Mouse (Mus musculus) v-Abl transformed pro-B cells (cell line): ENCODE results near the gene Btbd9.

ENCODE experiments used
- in situ Hi-C, 2 experiments: fragments of 400-800 bp; cut with MboI; formaldehyde crosslinking; loops; one replicate each; pipeline ENCODE4 v1.15.1; 2025; ENCODE audit not compliant: unreplicated experiment in 2 of 2

Gene Btbd9

DNA sequence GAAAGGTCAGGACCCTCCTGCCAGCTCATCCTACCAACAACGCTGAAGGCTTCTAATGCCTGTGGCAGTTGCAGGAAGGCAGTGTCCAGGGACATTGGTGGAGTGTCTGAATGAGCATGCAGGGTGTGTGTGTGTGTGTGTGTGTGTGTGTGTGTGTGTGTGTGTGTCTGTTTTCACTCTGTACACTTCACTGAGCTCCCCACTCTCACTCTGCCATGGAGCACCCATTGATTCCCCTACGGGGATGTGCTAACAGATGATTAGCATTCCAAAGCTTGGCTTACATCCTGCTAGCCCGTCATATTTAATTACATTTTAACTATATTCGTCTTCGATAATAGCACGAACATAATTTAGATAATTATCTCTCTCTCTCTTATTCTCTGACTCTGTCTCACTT lies 339.7 kb downstream of the Btbd9 start:
- in situ Hi-C loops, result loop anchor here in 1 of 2 experiments (10.0 kb wide), 1 partner anchor 218 kb away; no protein-coding TSS in a partner anchor

DNA sequence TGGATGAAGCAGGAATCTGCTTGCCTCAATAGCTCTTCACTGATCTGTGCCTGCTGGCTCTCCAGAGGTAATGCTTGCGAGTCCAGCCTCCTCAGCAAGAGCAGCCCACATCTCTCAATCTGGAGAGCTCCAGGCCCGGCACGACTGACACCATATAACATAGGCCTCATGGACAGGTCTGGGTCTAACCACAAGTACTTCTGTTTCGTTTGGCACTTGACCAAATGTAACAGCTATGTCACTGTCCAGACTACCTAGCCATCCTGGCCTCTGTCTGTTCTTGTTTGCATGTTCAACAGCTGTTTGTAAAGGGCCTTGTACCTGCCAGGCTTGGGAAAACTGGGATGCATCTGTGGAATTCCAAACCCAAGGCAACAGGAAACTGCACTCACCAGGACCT lies 340.9 kb downstream of the Btbd9 start:
- in situ Hi-C loops, result loop anchor here in 1 of 2 experiments (10.0 kb wide), 1 partner anchor 219 kb away; no protein-coding TSS in a partner anchor

DNA sequence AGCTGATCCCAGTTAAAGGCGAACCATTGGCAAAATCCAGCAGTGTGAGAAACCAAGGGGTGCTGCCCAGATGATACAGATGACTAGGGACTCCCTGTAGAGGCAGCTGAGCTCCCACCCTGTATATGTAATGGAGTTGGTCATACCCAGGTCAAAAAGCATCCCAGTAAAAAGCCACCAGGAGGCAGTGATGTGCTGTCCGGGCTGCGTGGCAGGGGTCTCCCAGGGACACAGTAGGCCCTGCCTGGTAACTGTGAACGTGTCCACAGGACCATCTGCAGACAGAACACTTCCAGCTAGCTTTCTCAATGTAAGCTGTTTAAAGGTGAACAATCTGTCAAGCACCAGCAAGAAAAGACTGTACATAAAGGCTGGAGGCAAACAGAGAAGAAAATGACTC lies 343.6 kb downstream of the Btbd9 start:
- in situ Hi-C loops, result loop anchor here in 1 of 2 experiments (10.0 kb wide), 1 partner anchor 222 kb away; no protein-coding TSS in a partner anchor

DNA sequence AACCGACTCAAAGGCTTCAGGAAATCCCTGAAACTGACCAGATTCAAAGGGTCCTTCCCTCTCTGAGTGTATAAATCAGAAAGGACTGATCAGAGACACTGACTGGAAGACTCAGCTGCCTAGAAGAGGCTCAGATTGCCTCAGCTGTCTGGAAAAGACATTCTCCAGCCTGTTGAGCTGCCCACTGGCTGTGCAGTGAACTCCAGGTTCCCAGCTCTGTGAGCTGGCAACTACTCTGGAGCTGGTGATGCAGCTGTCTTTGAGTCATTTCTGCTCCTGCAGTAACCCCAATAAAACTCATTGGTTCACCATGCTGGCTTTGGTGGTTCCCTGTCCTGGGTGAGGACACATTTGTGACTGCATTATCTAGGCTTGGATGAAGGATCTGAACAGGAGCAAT lies 344.8 kb downstream of the Btbd9 start:
- in situ Hi-C loops, result loop anchor here in 1 of 2 experiments (10.0 kb wide), 1 partner anchor 223 kb away; no protein-coding TSS in a partner anchor

GRCm38 (mm10) chr17:30230428-30230827 lies 345.9 kb downstream of the Btbd9 start:
- in situ Hi-C loops, result loop anchor here in 1 of 2 experiments (10.0 kb wide), 1 partner anchor 224 kb away; no protein-coding TSS in a partner anchor

GRCm38 (mm10) chr17:30228439-30229215 lies 347.7 kb downstream of the Btbd9 start:
- in situ Hi-C loops, result no loop called here

GRCm38 (mm10) chr17:30225030-30225740 lies 351.1 kb downstream of the Btbd9 start:
- in situ Hi-C loops, result no loop called here

DNA sequence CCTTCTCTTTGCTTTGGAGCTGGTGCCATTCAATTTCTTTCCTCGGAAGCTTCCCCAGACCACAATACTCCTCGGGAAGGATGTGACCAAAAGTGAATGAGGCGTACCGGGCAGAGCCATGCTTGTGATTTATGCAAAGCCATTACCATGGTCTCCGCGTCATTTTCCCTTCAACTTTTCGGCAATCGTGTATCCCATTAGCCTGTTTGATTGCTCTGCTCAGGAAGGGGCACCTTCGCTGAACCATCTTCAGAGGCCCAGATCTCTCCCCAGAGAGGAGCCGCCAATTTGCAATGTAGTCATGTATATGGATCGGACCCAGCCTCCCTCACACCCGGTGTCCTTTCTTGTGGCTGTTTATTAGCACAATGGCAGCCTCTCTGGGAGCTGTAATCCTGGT lies 353.5 kb downstream of the Btbd9 start:
- in situ Hi-C loops, result no loop called here

DNA sequence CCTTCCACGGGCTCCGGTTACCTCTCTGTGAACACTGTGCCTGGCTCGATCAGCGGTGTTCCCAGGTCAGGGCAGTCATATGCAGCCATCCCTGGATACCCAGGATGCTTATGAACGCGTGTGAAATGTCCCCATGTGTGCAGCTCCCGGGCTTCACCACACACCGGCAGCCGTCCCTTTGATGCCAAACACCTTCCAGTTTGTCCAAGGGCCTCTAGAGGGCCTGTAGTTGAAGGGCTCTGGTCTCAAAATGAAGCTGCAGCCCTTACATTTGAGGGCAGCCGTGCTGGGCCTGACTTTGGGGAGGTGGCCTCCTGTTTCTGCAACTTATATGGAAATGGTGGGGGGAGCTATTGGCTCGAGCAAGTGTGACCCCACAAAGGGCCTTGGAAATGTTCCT lies 353.9 kb downstream of the Btbd9 start:
- in situ Hi-C loops, result no loop called here

DNA sequence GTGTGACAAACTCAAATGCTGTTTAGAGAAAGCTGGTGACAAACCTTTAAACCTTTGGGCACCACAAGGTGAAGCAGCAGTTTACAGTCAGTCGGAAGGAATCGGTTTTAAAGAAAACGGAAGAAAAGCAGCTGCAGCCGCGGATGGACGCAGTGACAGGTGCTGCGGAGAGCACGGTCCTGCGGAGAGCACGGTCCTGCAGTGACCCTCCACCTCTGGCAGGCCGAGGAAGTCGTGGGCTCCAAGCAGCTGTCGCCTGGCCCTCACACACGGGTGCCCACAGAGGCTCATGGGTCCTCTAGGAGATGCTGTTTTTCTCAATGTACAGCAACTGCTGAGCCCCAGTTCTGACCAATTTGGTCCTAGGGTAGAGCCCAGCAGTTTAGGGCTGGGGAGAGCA lies 354.6 kb downstream of the Btbd9 start:
- in situ Hi-C loops, result no loop called here

- in situ Hi-C loops, result no loop called here
Measured at GRCm38 (mm10) chr17:30215741-30216140, 360.5 kb downstream of the Btbd9 start.

DNA sequence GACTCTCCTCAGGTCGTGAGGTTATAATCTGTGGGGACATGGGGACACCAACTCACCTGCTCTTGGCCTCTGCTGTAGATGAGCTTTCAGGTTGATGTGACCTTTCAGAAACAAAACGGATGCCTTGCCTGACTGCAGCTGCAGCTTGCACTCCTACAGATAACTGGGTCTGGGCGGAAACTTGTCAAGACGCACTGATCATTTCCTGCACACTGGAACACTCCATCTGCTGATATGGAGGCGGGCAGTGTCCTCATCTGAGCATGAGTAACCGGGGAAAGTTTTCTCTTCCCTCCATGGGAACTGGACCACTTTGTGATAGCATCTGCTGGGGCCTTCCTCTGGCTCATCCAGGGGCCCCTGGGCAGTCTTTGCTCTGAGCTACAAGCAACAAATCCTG lies 361.9 kb downstream of the Btbd9 start:
- in situ Hi-C loops, result no loop called here

- in situ Hi-C loops, result no loop called here
Measured at GRCm38 (mm10) chr17:30213371-30213770, 362.9 kb downstream of the Btbd9 start.

GRCm38 (mm10) chr17:30212647-30213046 lies 363.6 kb downstream of the Btbd9 start:
- in situ Hi-C loops, result no loop called here

GRCm38 (mm10) chr17:30210936-30211335 lies 365.4 kb downstream of the Btbd9 start:
- in situ Hi-C loops, result no loop called here

GRCm38 (mm10) chr17:30210262-30210661 lies 366.0 kb downstream of the Btbd9 start:
- in situ Hi-C loops, result no loop called here

GRCm38 (mm10) chr17:30205062-30205825 lies 371.0 kb downstream of the Btbd9 start:
- in situ Hi-C loops, result no loop called here

DNA sequence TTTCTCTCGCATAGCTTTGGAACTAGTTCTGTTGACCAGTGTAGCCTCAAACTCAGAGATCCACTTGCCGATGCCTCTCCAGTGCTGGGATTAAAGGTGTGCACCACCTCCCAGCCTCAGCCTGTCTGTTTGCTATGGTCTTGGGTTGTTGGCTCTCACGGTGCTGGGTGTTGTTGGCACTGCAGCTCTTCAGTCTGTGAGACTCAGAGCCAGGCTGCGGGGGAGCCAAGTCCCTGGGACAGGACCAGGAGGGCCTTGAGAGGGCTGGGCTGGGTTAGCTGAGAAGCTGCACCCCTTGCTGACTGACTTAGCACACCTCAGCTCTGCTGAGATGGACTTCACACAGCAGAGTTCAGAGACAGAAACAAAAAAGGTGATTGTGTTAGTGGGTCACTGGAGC lies 376.0 kb downstream of the Btbd9 start:
- in situ Hi-C loops, result no loop called here

- in situ Hi-C loops, result no loop called here
Measured at GRCm38 (mm10) chr17:30199374-30200247, 376.7 kb downstream of the Btbd9 start.

DNA sequence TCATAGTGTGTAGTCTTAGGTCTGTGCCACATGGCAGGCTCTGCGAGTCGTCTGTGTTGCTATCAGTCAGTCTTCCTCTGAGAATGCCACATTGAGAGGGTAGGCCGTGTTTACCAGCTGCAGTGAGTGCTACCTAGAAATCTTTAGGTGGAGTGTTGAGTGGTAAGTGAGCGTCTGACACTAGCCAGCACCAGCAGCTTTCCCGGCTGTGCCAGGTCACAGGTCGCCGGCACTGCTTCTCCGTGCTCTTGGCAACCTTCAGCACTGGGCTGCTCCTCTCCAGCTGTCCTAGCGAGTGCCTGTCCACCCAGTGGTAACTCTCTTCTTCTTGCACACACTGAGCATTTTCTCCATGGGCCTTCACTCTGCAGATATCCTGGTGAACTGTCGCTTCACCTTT lies 377.9 kb downstream of the Btbd9 start:
- in situ Hi-C loops, result no loop called here
